Mouse (Mus musculus): ENCODE measurements around the gene Rtf2. TPM values are rescaled to one million over a fixed set of nuclear protein-coding genes. Genes with fewer than 3 reads are reported as not detected.

Gene Rtf2
- polyA plus RNA-seq (2012; rRNA removed), result 29.0 and 31.1 TPM in 2 replicates

DNA sequence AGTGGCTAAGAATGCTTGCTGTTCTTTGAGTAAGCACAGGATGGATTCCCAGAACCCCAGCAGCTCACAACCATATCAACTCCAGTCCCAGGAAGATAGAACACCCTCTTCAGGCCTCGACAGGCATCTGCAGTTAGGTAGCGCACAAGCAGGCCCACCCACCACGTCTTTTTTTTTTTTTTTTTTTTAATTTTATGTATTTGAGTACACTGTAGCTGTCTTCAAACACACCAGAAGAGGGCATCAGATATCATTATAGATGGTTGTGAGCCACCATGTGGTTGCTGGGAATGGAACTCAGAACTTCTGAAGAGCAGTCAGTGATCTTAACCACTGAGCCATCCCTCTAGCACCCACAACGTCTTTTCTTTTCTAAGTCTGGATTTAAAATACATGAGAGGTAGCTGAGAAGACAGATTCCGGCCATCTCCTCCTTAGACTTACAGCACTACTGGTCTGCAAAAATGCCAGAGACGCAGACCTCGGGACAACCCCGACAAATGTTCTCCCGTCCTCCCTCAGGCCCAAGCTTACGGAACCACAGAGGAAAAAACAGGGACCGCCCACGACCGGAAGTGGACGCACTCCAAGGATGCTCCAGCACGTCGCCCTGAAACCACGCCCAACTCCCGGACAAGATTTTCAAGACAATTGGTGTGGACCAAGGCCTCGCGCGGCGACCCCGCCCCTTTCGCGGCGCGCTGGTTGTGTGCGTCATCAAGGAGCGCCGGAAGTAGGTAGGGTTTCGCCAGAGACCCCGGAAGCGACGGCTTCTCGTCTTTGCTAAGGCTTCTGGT, at the start of gene Rtf2:
Gene Rtf2 (plus strand): TSS at position 714 of the 797 bp plus-strand sequence.

DNA sequence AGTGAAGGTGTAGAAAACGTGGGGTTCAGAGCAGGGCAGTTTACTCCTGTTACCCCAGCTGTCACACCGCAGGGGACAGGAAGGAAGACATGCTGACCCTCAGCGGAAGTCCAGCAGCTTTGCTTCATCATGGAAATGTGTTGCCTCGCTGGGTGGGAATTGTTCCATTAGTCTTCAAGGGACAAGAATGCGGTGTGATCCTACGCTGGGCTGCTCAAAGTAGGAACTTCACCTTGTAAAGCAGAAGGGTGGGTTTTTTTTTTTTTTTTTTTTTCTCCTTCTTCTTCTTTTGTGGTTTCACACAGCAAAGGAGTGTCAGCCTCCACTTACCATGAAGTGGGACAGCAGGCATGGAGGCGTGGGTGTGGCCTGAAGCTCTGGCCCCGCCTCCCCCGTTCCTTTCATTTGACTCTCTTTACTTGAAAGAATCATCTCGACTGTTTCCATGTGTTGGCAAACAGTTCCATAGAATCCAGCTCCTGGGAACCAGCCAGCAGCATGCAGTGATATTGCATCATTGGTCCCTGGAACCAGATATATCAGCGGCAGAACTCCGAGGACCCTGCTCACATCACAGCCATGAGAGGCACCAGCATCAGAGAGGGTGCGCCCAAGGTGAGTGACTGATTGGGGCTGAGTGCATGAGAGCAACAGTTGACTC, 46.8 kb upstream of the Rtf2 start, which contains the start of gene Cass4:
Gene Cass4 (plus strand): TSS at position 404 of the 661 bp plus-strand sequence.

DNA sequence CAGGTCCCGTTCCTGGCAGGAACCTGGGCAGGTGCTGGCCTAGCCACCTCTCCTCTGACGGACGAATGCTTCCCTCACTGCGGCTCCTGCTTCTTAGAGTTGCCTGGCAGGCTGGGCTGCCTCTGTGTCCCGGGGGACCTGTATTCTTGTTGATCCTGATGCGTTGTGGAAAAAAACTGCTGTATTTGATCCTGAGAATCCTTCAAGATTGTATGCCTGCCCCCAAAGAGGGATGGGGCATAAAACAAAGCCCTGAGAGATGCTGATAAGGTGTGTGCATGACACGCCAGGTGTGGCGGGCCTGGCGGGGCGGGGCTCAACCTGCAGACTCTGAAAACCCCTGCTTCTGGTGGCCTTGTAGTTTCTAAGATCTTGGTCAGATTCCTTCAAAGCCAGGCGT, 18.1 kb downstream of the Rtf2 start, which contains the start of gene Gcnt7:
Gene Gcnt7 (minus strand): TSS at position 101 of the 400 bp plus-strand sequence.

DNA sequence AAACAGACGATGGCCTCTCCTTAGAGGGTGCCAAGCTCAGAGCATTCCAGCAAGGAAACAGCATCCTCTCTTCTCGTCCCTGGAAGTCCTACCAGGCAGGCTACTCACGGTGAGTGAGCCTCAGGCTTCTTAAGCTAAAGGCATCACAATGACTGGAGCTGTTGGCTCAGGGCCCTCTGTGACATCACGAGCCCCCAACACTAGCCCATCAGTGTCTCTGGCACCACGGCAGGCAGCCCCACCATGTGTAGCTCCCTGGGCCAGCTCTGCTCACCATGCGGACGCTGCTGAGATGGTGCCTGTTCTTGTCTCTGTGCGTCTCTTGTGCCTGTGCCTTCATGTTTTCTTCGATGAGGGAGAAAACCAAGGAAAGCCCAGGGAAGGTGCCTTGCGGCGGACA, 32.0 kb downstream of the Rtf2 start, which contains the start of gene Fam209:
Gene Fam209 (plus strand): TSS at position 203 of the 400 bp plus-strand sequence.

Other genes starting within 250 kb of the Rtf2 start
- gene Mc3r, start 192.1 kb upstream of the Rtf2 start, polyA plus RNA-seq (2012; rRNA removed), result not detected in 2 replicates
- 64.8 and 65.4 TPM in 2 replicates for gene Fam210b, start 95.0 kb upstream of the Rtf2 start, polyA plus RNA-seq (2012; rRNA removed)
- gene Aurka, start 70.0 kb upstream of the Rtf2 start, polyA plus RNA-seq (2012; rRNA removed), result 31.6 and 33.3 TPM in 2 replicates
- gene Cstf1, start 69.9 kb upstream of the Rtf2 start, polyA plus RNA-seq (2012; rRNA removed), result 21.2 and 21.4 TPM in 2 replicates
- gene Cass4, start 46.8 kb upstream of the Rtf2 start, polyA plus RNA-seq (2012; rRNA removed), result 0.48 and 0.49 TPM in 2 replicates
- gene Gcnt7, start 18.0 kb downstream of the Rtf2 start, polyA plus RNA-seq (2012; rRNA removed), result not detected in 2 replicates
- 0.13 TPM in 1 of 2 replicates, not detected in the other for gene Fam209, start 32.0 kb downstream of the Rtf2 start, polyA plus RNA-seq (2012; rRNA removed)
- gene Tfap2c, start 109.0 kb downstream of the Rtf2 start, polyA plus RNA-seq (2012; rRNA removed), result not detected in 2 replicates

All from liver, embryonic 18 days (tissue).